Mouse (Mus musculus) stomach, embryonic 14.5 days (tissue): ENCODE data around the gene Them5. TPM values are rescaled to one million over a fixed set of nuclear protein-coding genes. Genes with fewer than 3 reads are reported as not detected.

ENCODE experiments used
- ATAC-seq: fragments of 200-750 bp; cut with Nextera tagmentation; 2 replicates; pipeline ENCODE4 v1.8.0; 2017; ENCODE audit warnings: low read depth, moderate TSS enrichment; ENCODE audit not compliant: insufficient number of reproducible peaks, insufficient read depth, low FRiP score
- H3K27ac ChIP-seq: fragments of 300-500 bp; sonication (generic); 2 replicates; pipeline ENCODE4 v1.5.1; 2014; ENCODE audit warnings: mild to moderate bottlenecking, low read length, moderate library complexity, mixed read lengths
- H3K27me3 ChIP-seq: fragments of 300-500 bp; sonication (generic); 2 replicates; pipeline ENCODE4 v1.6.1; 2014; ENCODE audit warnings: low read length, control low read depth, mixed read lengths; ENCODE audit not compliant: control insufficient read depth, insufficient read depth
- H3K36me3 ChIP-seq: fragments of 300-500 bp; sonication (generic); 2 replicates; pipeline ENCODE4 v1.6.1; 2014; ENCODE audit warnings: mild to moderate bottlenecking, control low read depth, low read length, moderate library complexity, mixed read lengths; ENCODE audit not compliant: control insufficient read depth, insufficient read depth
- H3K4me1 ChIP-seq: fragments of 300-500 bp; sonication (generic); 2 replicates; pipeline ENCODE4 v1.6.1; 2014; ENCODE audit warnings: low read length, control low read depth, mixed read lengths; ENCODE audit not compliant: control insufficient read depth, insufficient read depth
- H3K4me2 ChIP-seq: fragments of 300-500 bp; sonication (generic); replicated peaks from 2 replicates; pipeline ENCODE4 v1.6.1; 2014; ENCODE audit warnings: low read depth, low read length, control low read depth
- H3K4me3 ChIP-seq: fragments of 300-500 bp; sonication (generic); 2 replicates; pipeline ENCODE4 v1.5.1; 2014; ENCODE audit warnings: low read depth, low read length, control low read depth
- H3K9ac ChIP-seq: fragments of 300-500 bp; sonication (generic); replicated peaks from 2 replicates; pipeline ENCODE4 v1.6.1; 2014; ENCODE audit warnings: low read depth, mild to moderate bottlenecking, control low read depth, low read length, moderate library complexity, mixed read lengths
- H3K9me3 ChIP-seq: fragments of 300-500 bp; sonication (generic); 2 replicates; pipeline ENCODE4 v1.6.1; 2016; ENCODE audit warnings: low read depth, low read length, control low read depth; ENCODE audit not compliant: control insufficient read depth
- WGBS: fragments of 180-500 bp; shearing (Covaris S2); extraction: QIAGEN DNeasy Blood & Tissue Kit; methylation state at CpG from one replicate; pipeline ENCODE4 v1.1.7; 2014; 5-methylcytosine and 5-hydroxymethylcytosine counted together
- polyA plus RNA-seq: library from polyadenylated mRNA; unstranded; fragments of >200 nt; fragmentation: Nextera tagmentation; extraction: Ambion mirVana; gene quantifications from 2 replicates; pipeline ENCODE4 v1.2.1, GENCODE M21; 2014

Them5 gene
- polyA plus RNA-seq, 1 experiment from 2014 or later = 1.6 TPM

- Histone ChIP-seq H3K9ac (no peak overlapping the region), H3K27ac (no peak overlapping the region), H3K4me1 (no peaks in the 10 kb centered on the region), H3K9me3 (no peaks in the 10 kb centered on the region), H3K36me3 (peaks cover 3% of the 10 kb centered on the region; the same call in 1 of the 2 replicates), H3K4me3 (no peak overlapping the region), H3K4me2 (no peak overlapping the region), H3K27me3 (no peaks in the 10 kb centered on the region)
- no peak for ATAC-seq
- 86% methylated on average over 4 of the region's 4 CpGs for WGBS
Observed at GRCm38 (mm10) chr3:94334442-94334841, 7.5 kb upstream of the Them5 start.

GRCm38 (mm10) chr3:94338522-94338921, 3.4 kb upstream of the Them5 start:
- Histone ChIP-seq H3K27ac (no peak overlapping the region), H3K4me1 (no peaks in the 10 kb centered on the region), H3K4me2 (no peak overlapping the region), H3K36me3 (no peaks in the 10 kb centered on the region), H3K27me3 (no peaks in the 10 kb centered on the region), H3K9ac (no peak overlapping the region), H3K4me3 (no peak overlapping the region), H3K9me3 (no peaks in the 10 kb centered on the region)
- WGBS = 82% methylated on average over 3 of the region's 3 CpGs
- ATAC-seq = no peak

- no peak for ATAC-seq
- WGBS = 55% methylated on average over 1 of the region's 1 CpGs
- Histone ChIP-seq H3K4me2 (no peak overlapping the region), H3K4me3 (no peak overlapping the region), H3K36me3 (no peaks in the 10 kb centered on the region), H3K27me3 (no peaks in the 10 kb centered on the region), H3K9me3 (no peaks in the 10 kb centered on the region), H3K9ac (no peak overlapping the region), H3K4me1 (no peaks in the 10 kb centered on the region), H3K27ac (no peak overlapping the region)
Observed at GRCm38 (mm10) chr3:94342552-94342951, 653 bp downstream of the Them5 start.

GRCm38 (mm10) chr3:94344182-94344581, 2.3 kb downstream of the Them5 start:
- 77% methylated on average over 2 of the region's 2 CpGs for WGBS
- no peaks in the 10 kb centered on the region for H3K36me3 ChIP-seq
- no peak overlapping the region for H3K9ac ChIP-seq
- peak; percentile 53; the same call in 1 of the 2 replicates for ATAC-seq
- no peaks in the 10 kb centered on the region for H3K27me3 ChIP-seq
- H3K4me3 ChIP-seq = no peak overlapping the region
- H3K9me3 ChIP-seq = no peaks in the 10 kb centered on the region
- no peak overlapping the region for H3K4me2 ChIP-seq
- no peak overlapping the region for H3K27ac ChIP-seq
- no peaks in the 10 kb centered on the region for H3K4me1 ChIP-seq

GRCm38 (mm10) chr3:94344897-94345296, 3.0 kb downstream of the Them5 start:
- no peak for ATAC-seq
- H3K4me1 ChIP-seq = no peaks in the 10 kb centered on the region
- H3K9me3 ChIP-seq = no peaks in the 10 kb centered on the region
- no peak overlapping the region for H3K27ac ChIP-seq
- no peak overlapping the region for H3K4me3 ChIP-seq
- 55% methylated on average over 3 of the region's 3 CpGs for WGBS
- no peaks in the 10 kb centered on the region for H3K36me3 ChIP-seq
- no peak overlapping the region for H3K9ac ChIP-seq
- no peaks in the 10 kb centered on the region for H3K27me3 ChIP-seq
- H3K4me2 ChIP-seq = no peak overlapping the region

GRCm38 (mm10) chr3:94348146-94348545, 6.2 kb downstream of the Them5 start:
- H3K9ac ChIP-seq = no peak overlapping the region
- no peak overlapping the region for H3K27ac ChIP-seq
- H3K36me3 ChIP-seq = no peaks in the 10 kb centered on the region
- H3K4me3 ChIP-seq = no peak overlapping the region
- no peak for ATAC-seq
- no peaks in the 10 kb centered on the region for H3K4me1 ChIP-seq
- no peaks in the 10 kb centered on the region for H3K9me3 ChIP-seq
- no peak overlapping the region for H3K4me2 ChIP-seq
- 65% methylated on average over 2 of the region's 2 CpGs for WGBS
- no peaks in the 10 kb centered on the region for H3K27me3 ChIP-seq

- WGBS = 10% methylated on average over 1 of the region's 1 CpGs
- no peak for ATAC-seq
- Histone ChIP-seq H3K4me1 (no peaks in the 10 kb centered on the region), H3K27me3 (no peaks in the 10 kb centered on the region), H3K27ac (no peak overlapping the region), H3K36me3 (no peaks in the 10 kb centered on the region), H3K4me3 (no peak overlapping the region), H3K4me2 (no peak overlapping the region), H3K9me3 (no peaks in the 10 kb centered on the region; the same call in 1 of the 2 replicates), H3K9ac (no peak overlapping the region)
Observed at GRCm38 (mm10) chr3:94360812-94361211, 18.9 kb downstream of the Them5 start.

GRCm38 (mm10) chr3:94362138-94362537, 20.2 kb downstream of the Them5 start, which contains the start of gene C2cd4d:
TSS of gene C2cd4d (plus strand) at chr3:94362438.
- H3K4me1 ChIP-seq = no peaks in the 10 kb centered on the region
- peak within 1 kb of the TSS; percentile 48 for H3K4me3 ChIP-seq
- peak within 1 kb of the TSS; percentile 68 for H3K9ac ChIP-seq
- H3K27me3 ChIP-seq = no peaks in the 10 kb centered on the region
- no peak within 1 kb of the TSS for H3K27ac ChIP-seq
- H3K36me3 ChIP-seq = no peaks in the 10 kb centered on the region
- ATAC-seq = 0 out of 2 replicates have a peak, but pooled peaks have one; percentile 20
- 59% methylated on average over 7 of the region's 7 CpGs for WGBS
- peak within 1 kb of the TSS; percentile 92 for H3K4me2 ChIP-seq
- no peaks in the 10 kb centered on the region for H3K9me3 ChIP-seq
